Mouse (Mus musculus) midbrain, embryonic 13.5 days (tissue): Measurements from ENCODE around the gene Cntn5. TPM values are rescaled to one million over a fixed set of nuclear protein-coding genes. Genes with fewer than 3 reads are reported as not detected.
A peak's percentile ranks its signal among the peaks of the same experiment; 100 is the strongest.

Experiments
- ATAC-seq: fragments of 200-750 bp; cut with Nextera tagmentation; 2 replicates; pipeline ENCODE4 v1.8.0; 2017; ENCODE audit warnings: mild to moderate bottlenecking, moderate TSS enrichment, moderate library complexity
- H3K27ac ChIP-seq: fragments of 300-500 bp; sonication (generic); 2 replicates; pipeline ENCODE4 v1.5.1; 2015; ENCODE audit warnings: inconsistent platforms, mild to moderate bottlenecking, moderate library complexity
- H3K27me3 ChIP-seq: fragments of 300-500 bp; sonication (generic); 2 replicates; pipeline ENCODE4 v1.6.1; 2015; ENCODE audit warnings: mild to moderate bottlenecking, inconsistent platforms
- H3K36me3 ChIP-seq: fragments of 300-500 bp; sonication (generic); 2 replicates; pipeline ENCODE4 v1.6.1; 2015; ENCODE audit warnings: mild to moderate bottlenecking, inconsistent platforms
- H3K4me1 ChIP-seq: fragments of 300-500 bp; sonication (generic); replicated peaks from 2 replicates; pipeline ENCODE4 v1.6.1; 2015; ENCODE audit warnings: inconsistent platforms
- H3K4me2 ChIP-seq: fragments of 300-500 bp; sonication (generic); replicated peaks from 2 replicates; pipeline ENCODE4 v1.6.1; 2015; ENCODE audit warnings: moderate library complexity, mild to moderate bottlenecking, inconsistent platforms
- H3K4me3 ChIP-seq: fragments of 300-500 bp; sonication (generic); replicated peaks from 2 replicates; pipeline ENCODE4 v1.5.1; 2015; ENCODE audit warnings: mild to moderate bottlenecking, inconsistent platforms
- H3K9ac ChIP-seq: fragments of 300-500 bp; sonication (generic); replicated peaks from 2 replicates; pipeline ENCODE4 v1.6.1; 2015; ENCODE audit warnings: mild to moderate bottlenecking, inconsistent platforms
- H3K9me3 ChIP-seq: fragments of 300-500 bp; sonication (generic); 2 replicates; pipeline ENCODE4 v1.6.1; 2016; ENCODE audit warnings: mild to moderate bottlenecking, inconsistent platforms
- WGBS: fragments of 180-500 bp; shearing (Covaris S2); methylation state at CpG from one replicate; pipeline ENCODE4 v1.1.7; 2015; 5-methylcytosine and 5-hydroxymethylcytosine counted together
- polyA plus RNA-seq: library from polyadenylated mRNA; unstranded; fragments of >200 nt; fragmentation: Nextera tagmentation; extraction: Ambion mirVana; gene quantifications from 2 replicates; pipeline ENCODE4 v1.2.1, GENCODE M21; 2015

Cntn5 gene
- polyA plus RNA-seq, 1 experiment from 2014 or later: 7.7 TPM

GRCm38 (mm10) chr9:9830231-9830630, 1074.3 kb downstream of the Cntn5 start:
- no peak overlapping the region for H3K4me2 ChIP-seq
- no peak overlapping the region for H3K4me3 ChIP-seq
- no peaks in the 10 kb centered on the region for H3K36me3 ChIP-seq
- no peaks in the 10 kb centered on the region for H3K9me3 ChIP-seq
- 81% methylated on average over 2 of the region's 2 CpGs for WGBS
- H3K9ac ChIP-seq: no peak overlapping the region
- H3K27ac ChIP-seq: no peak overlapping the region
- ATAC-seq: no peak
- no peaks in the 10 kb centered on the region for H3K27me3 ChIP-seq
- H3K4me1 ChIP-seq: no peaks in the 10 kb centered on the region

GRCm38 (mm10) chr9:9819963-9820362, 1084.6 kb downstream of the Cntn5 start:
- Histone ChIP-seq H3K27me3 (no peaks in the 10 kb centered on the region), H3K4me3 (no peak overlapping the region), H3K9me3 (no peaks in the 10 kb centered on the region), H3K4me2 (no peak overlapping the region), H3K36me3 (no peaks in the 10 kb centered on the region), H3K9ac (no peak overlapping the region), H3K27ac (no peak overlapping the region), H3K4me1 (no peaks in the 10 kb centered on the region)
- no peak for ATAC-seq
- WGBS: 85% methylated on average over 1 of the region's 1 CpGs

GRCm38 (mm10) chr9:9817477-9817876, 1087.1 kb downstream of the Cntn5 start:
- H3K9ac ChIP-seq: no peak overlapping the region
- no peaks in the 10 kb centered on the region for H3K9me3 ChIP-seq
- no peak overlapping the region for H3K27ac ChIP-seq
- H3K4me3 ChIP-seq: no peak overlapping the region
- no peaks in the 10 kb centered on the region for H3K4me1 ChIP-seq
- H3K27me3 ChIP-seq: no peaks in the 10 kb centered on the region
- no peak for ATAC-seq
- 90% methylated on average over 2 of the region's 2 CpGs for WGBS
- no peak overlapping the region for H3K4me2 ChIP-seq
- H3K36me3 ChIP-seq: no peaks in the 10 kb centered on the region

GRCm38 (mm10) chr9:9799546-9799945, 1105.0 kb downstream of the Cntn5 start:
- WGBS: 84% methylated on average over 2 of the region's 2 CpGs
- no peak overlapping the region for H3K4me3 ChIP-seq
- H3K36me3 ChIP-seq: no peaks in the 10 kb centered on the region
- no peak for ATAC-seq
- H3K4me2 ChIP-seq: no peak overlapping the region
- no peaks in the 10 kb centered on the region for H3K27me3 ChIP-seq
- H3K9ac ChIP-seq: no peak overlapping the region
- no peaks in the 10 kb centered on the region for H3K9me3 ChIP-seq
- H3K27ac ChIP-seq: no peak overlapping the region
- H3K4me1 ChIP-seq: no peaks in the 10 kb centered on the region

GRCm38 (mm10) chr9:9783680-9784079, 1120.9 kb downstream of the Cntn5 start:
- no peaks in the 10 kb centered on the region for H3K27me3 ChIP-seq
- 56% methylated on average over 3 of the region's 3 CpGs for WGBS
- no peak overlapping the region for H3K4me2 ChIP-seq
- H3K4me1 ChIP-seq: no peaks in the 10 kb centered on the region
- no peak for ATAC-seq
- no peak overlapping the region for H3K4me3 ChIP-seq
- H3K9me3 ChIP-seq: no peaks in the 10 kb centered on the region
- H3K9ac ChIP-seq: no peak overlapping the region
- H3K27ac ChIP-seq: no peak overlapping the region
- H3K36me3 ChIP-seq: no peaks in the 10 kb centered on the region

DNA sequence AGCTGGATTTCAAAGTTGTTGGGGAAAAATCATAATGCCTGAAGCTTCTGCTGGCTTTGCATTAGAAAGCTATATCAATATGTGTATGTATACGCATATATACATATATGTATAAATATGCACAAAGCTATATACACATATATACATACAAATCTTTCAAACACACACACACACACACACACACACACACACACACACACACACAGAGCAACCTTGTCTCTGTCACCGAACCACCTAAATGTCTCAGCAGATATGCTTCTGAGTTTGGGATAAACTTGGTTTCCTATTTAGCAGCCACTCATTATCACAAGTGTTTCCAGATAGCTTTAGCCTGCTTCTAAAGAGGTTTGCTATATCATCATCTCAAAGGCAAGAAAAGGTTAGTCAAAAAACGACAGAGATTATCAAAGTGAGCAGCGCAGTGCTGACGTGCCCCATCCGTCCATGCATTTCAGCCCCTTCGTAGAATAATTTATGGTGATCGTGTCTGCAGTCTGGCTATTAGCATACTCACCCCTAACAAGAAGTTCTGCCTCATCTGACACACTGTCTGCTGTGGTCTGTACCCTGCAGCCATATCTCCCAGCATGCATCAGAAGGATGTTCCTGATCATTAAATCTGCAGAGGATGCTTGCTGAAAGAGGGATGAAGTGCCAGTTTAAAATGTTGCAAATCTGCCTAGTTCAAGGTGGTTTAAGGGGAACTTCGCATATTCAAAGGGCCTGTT, 1123.3 kb downstream of the Cntn5 start:
- Histone ChIP-seq H3K4me1 (no peaks in the 10 kb centered on the region), H3K9me3 (no peaks in the 10 kb centered on the region), H3K4me3 (no peak overlapping the region), H3K36me3 (no peaks in the 10 kb centered on the region), H3K4me2 (no peak overlapping the region), H3K27me3 (no peaks in the 10 kb centered on the region), H3K9ac (no peak overlapping the region), H3K27ac (no peak overlapping the region)
- WGBS: 68% methylated on average over 9 of the region's 9 CpGs
- peak; percentile 93 for ATAC-seq

DNA sequence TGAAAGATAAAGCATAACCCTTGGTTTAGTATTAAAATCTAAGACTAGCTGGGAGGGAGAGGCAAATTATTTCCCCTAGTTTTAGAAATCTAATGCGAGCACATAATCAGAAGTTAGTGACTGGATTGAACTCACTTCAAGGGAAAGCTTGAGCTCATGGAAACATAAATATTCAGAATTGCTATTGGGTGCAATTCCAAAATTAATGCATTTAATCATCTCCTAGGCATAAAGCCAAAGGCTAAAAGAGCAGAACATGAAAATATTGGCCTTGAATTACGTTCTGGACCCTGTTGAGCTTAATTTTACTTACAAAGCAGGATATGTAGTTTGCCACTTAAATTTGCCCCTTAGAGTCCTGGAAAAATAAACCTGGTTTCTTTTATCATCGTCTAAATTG, 1124.9 kb downstream of the Cntn5 start:
- WGBS: 76% methylated on average over 3 of the region's 3 CpGs
- no peaks in the 10 kb centered on the region for H3K36me3 ChIP-seq
- H3K4me2 ChIP-seq: no peak overlapping the region
- no peak overlapping the region for H3K4me3 ChIP-seq
- no peak for ATAC-seq
- H3K9ac ChIP-seq: no peak overlapping the region
- H3K9me3 ChIP-seq: no peaks in the 10 kb centered on the region
- H3K4me1 ChIP-seq: no peaks in the 10 kb centered on the region
- no peak overlapping the region for H3K27ac ChIP-seq
- no peaks in the 10 kb centered on the region for H3K27me3 ChIP-seq

DNA sequence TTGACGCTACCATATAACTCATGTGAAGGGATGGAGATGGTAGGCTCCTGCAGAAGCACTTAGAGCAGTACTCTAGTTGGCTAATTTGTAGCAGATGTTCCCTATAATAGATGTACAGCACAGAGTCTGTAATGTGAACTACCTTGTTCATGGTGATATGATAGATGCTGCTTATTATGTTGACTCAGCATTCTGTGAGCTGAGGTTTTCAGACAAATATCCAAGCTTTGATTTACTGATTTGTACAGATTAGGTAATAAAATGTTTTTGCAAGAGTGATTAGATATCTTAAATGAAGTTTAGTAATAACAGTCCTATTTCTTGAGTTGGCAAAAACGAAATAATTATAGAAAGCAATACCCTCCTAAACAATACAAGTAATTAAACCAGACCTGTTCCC, 1133.8 kb downstream of the Cntn5 start:
- WGBS: 86% methylated on average over 2 of the region's 2 CpGs
- no peak overlapping the region for H3K9ac ChIP-seq
- H3K27ac ChIP-seq: no peak overlapping the region
- no peak overlapping the region for H3K4me3 ChIP-seq
- no peaks in the 10 kb centered on the region for H3K27me3 ChIP-seq
- H3K4me1 ChIP-seq: no peaks in the 10 kb centered on the region
- no peaks in the 10 kb centered on the region for H3K9me3 ChIP-seq
- ATAC-seq: no peak
- no peaks in the 10 kb centered on the region for H3K36me3 ChIP-seq
- H3K4me2 ChIP-seq: no peak overlapping the region

GRCm38 (mm10) chr9:9769659-9770058, 1134.9 kb downstream of the Cntn5 start:
- Histone ChIP-seq H3K9ac (no peak overlapping the region), H3K27ac (no peak overlapping the region), H3K4me1 (no peaks in the 10 kb centered on the region), H3K4me3 (no peak overlapping the region), H3K27me3 (no peaks in the 10 kb centered on the region), H3K36me3 (no peaks in the 10 kb centered on the region), H3K9me3 (no peaks in the 10 kb centered on the region), H3K4me2 (no peak overlapping the region)
- no peak for ATAC-seq

DNA sequence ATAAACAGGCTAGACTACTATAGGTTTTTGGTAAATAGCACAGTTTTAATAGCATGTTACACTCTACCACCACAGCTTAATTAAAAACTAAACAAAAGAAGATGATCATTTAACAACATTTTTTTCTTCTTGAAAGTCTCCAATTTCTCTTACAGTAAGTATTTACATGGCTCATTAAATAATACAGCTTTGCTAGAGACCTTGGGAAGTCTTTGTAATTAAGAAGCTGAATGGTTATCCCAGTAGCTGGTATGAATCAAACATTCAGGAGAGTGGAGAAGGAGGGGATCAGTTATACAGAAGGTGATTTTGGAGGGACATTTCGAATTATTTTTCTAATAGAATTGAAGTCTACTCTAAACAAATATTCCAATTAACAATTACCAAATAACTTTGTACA, 1186.4 kb downstream of the Cntn5 start:
- 67% methylated on average over 1 of the region's 1 CpGs for WGBS
- Histone ChIP-seq H3K4me3 (no peak overlapping the region), H3K27me3 (no peaks in the 10 kb centered on the region), H3K9me3 (no peaks in the 10 kb centered on the region), H3K36me3 (no peaks in the 10 kb centered on the region), H3K27ac (no peak overlapping the region), H3K4me2 (no peak overlapping the region), H3K4me1 (no peaks in the 10 kb centered on the region), H3K9ac (no peak overlapping the region)
- no peak for ATAC-seq

- whole genome bisulfite sequencing: 94% methylated on average over 5 of the region's 5 CpGs
- no peaks in the 10 kb centered on the region for H3K9me3 ChIP-seq
- no peak overlapping the region for H3K9ac ChIP-seq
- H3K4me2 ChIP-seq: no peak overlapping the region
- no peak overlapping the region for H3K27ac ChIP-seq
- no peak for ATAC-seq
- H3K27me3 ChIP-seq: no peaks in the 10 kb centered on the region
- H3K4me3 ChIP-seq: no peak overlapping the region
- H3K36me3 ChIP-seq: no peaks in the 10 kb centered on the region
- no peaks in the 10 kb centered on the region for H3K4me1 ChIP-seq
Measured at GRCm38 (mm10) chr9:9708671-9709070, 1195.9 kb downstream of the Cntn5 start.

DNA sequence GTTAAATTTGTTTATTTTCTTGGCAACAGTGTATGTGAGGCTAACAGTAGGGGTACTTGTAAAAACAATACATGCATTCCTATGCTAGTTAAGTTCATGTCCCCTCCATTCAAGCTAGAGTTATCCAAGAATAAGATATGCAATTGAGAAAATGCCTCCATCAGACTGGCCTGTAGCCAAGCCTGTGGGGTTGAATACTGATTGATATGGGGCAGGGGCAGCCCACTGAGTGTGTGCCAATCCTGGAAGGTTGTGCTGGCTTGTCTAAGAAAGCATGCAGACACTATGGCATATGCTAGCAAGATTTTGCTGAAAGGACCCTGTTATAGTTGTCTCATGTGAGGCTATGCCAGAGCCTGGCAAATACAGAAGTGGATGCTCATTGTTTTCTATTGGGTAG, 1196.8 kb downstream of the Cntn5 start:
- Histone ChIP-seq H3K4me3 (no peak overlapping the region), H3K27ac (no peak overlapping the region), H3K27me3 (no peaks in the 10 kb centered on the region), H3K36me3 (no peaks in the 10 kb centered on the region), H3K9ac (no peak overlapping the region), H3K4me2 (no peak overlapping the region), H3K4me1 (no peaks in the 10 kb centered on the region), H3K9me3 (no peaks in the 10 kb centered on the region)
- ATAC-seq: peak; percentile 74

DNA sequence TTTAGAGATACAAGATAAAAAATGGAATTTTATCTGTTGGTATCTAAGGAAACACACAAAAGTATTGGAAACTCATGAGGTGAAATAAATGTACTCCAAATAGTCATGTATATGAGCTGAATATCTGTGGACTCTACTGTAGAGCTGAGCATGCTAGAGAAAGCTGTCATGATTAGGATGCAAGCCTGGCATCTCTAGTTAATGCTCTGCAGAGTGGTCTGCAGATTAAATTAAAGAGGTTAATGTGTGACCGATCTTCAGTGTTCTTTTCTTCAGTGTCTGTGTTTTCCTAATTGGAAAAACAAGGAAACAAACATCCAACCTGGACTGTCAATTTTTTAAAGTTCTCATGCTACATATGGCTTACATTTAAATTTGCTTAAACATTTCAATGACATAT, 1199.4 kb downstream of the Cntn5 start:
- Histone ChIP-seq H3K27ac (no peak overlapping the region), H3K4me2 (no peak overlapping the region), H3K4me1 (no peaks in the 10 kb centered on the region), H3K36me3 (no peaks in the 10 kb centered on the region), H3K9me3 (no peaks in the 10 kb centered on the region), H3K9ac (no peak overlapping the region), H3K4me3 (no peak overlapping the region), H3K27me3 (no peaks in the 10 kb centered on the region)
- ATAC-seq: no peak
- 92% methylated on average over 1 of the region's 1 CpGs for WGBS
